Mouse (Mus musculus) megakaryocyte, embryonic 14.5 days (primary cell): Measurements from ENCODE around the gene Shc4.

Experiments
- FLI1 ChIP-seq: IDR thresholded peaks from 2 replicates; pipeline ENCODE4 v1.6.1; 2012; ENCODE audit warnings: low read length, inconsistent platforms, mixed read lengths
- GATA1 ChIP-seq: IDR thresholded peaks from 3 replicates; pipeline ENCODE4 v1.6.1; 2012; ENCODE audit warnings: mixed read lengths, low read length, inconsistent platforms, borderline replicate concordance

- TF ChIP-seq GATA1 (no peak), FLI1 (no peak)
These were observed 29.1 kb downstream of the Shc4 start for GRCm38 (mm10) chr2:125694798-125695197.
